Mouse (Mus musculus): ENCODE results near the gene Slc4a1ap. TPM values are rescaled to one million over a fixed set of nuclear protein-coding genes. Genes with fewer than 3 reads are reported as not detected.
"Not testable (repeated sequence)": the region's sequence is repeated elsewhere in the genome, so short reads cannot be mapped to it uniquely, and the experiment has no call there.

The Slc4a1ap gene
- polyA plus RNA-seq, 1 experiment = 22.6 TPM

GRCm38 (mm10) chr5:31567951-31568657, 41.3 kb downstream of the Slc4a1ap start:
- no peak for DNase-seq (ENCODE audit: low read depth)
- TF ChIP-seq CTCF (IDR thresholded peaks at IDR 0.05; ENCODE audit: borderline replicate concordance, extremely low read depth, insufficient read depth, insufficient read length) (no peak), POLR2A (IDR thresholded peaks at IDR 0.05; ENCODE audit: borderline replicate concordance, extremely low read depth, insufficient read depth, insufficient read length, poor library complexity, severe bottlenecking) (no peak)

- TF ChIP-seq POLR2A (IDR thresholded peaks at IDR 0.05; ENCODE audit: borderline replicate concordance, extremely low read depth, insufficient read depth, insufficient read length, poor library complexity, severe bottlenecking) (no peak), CTCF (IDR thresholded peaks at IDR 0.05; ENCODE audit: borderline replicate concordance, extremely low read depth, insufficient read depth, insufficient read length) (no peak)
- DNase-seq (ENCODE audit: low read depth) = peak; percentile 22
Observed at GRCm38 (mm10) chr5:31571023-31571608, 44.3 kb downstream of the Slc4a1ap start.

GRCm38 (mm10) chr5:31573722-31574121, 46.9 kb downstream of the Slc4a1ap start:
- TF ChIP-seq POLR2A (IDR thresholded peaks at IDR 0.05; ENCODE audit: borderline replicate concordance, extremely low read depth, insufficient read depth, insufficient read length, poor library complexity, severe bottlenecking) = no peak
- TF ChIP-seq CTCF (IDR thresholded peaks at IDR 0.05; ENCODE audit: borderline replicate concordance, extremely low read depth, insufficient read depth, insufficient read length) = no peak
- DNase-seq (ENCODE audit: low read depth) = no peak

GRCm38 (mm10) chr5:31576539-31576975, 49.8 kb downstream of the Slc4a1ap start:
- DNase-seq (ENCODE audit: low read depth) = no peak
- TF ChIP-seq CTCF (IDR thresholded peaks at IDR 0.05; ENCODE audit: borderline replicate concordance, extremely low read depth, insufficient read depth, insufficient read length) = no peak
- TF ChIP-seq POLR2A (IDR thresholded peaks at IDR 0.05; ENCODE audit: borderline replicate concordance, extremely low read depth, insufficient read depth, insufficient read length, poor library complexity, severe bottlenecking) = no peak

GRCm38 (mm10) chr5:31581263-31581662, 54.5 kb downstream of the Slc4a1ap start:
- no peak for DNase-seq (ENCODE audit: low read depth)
- no peak for TF ChIP-seq POLR2A (IDR thresholded peaks at IDR 0.05; ENCODE audit: borderline replicate concordance, extremely low read depth, insufficient read depth, insufficient read length, poor library complexity, severe bottlenecking)
- TF ChIP-seq CTCF (IDR thresholded peaks at IDR 0.05; ENCODE audit: borderline replicate concordance, extremely low read depth, insufficient read depth, insufficient read length) = no peak

GRCm38 (mm10) chr5:31581932-31582331, 55.1 kb downstream of the Slc4a1ap start:
- DNase-seq (ENCODE audit: low read depth) = no peak
- TF ChIP-seq POLR2A (IDR thresholded peaks at IDR 0.05; ENCODE audit: borderline replicate concordance, extremely low read depth, insufficient read depth, insufficient read length, poor library complexity, severe bottlenecking) (no peak), CTCF (IDR thresholded peaks at IDR 0.05; ENCODE audit: borderline replicate concordance, extremely low read depth, insufficient read depth, insufficient read length) (no peak)

GRCm38 (mm10) chr5:31583261-31583660, 56.5 kb downstream of the Slc4a1ap start:
- DNase-seq (ENCODE audit: low read depth) = no peak
- no peak for TF ChIP-seq POLR2A (IDR thresholded peaks at IDR 0.05; ENCODE audit: borderline replicate concordance, extremely low read depth, insufficient read depth, insufficient read length, poor library complexity, severe bottlenecking)
- TF ChIP-seq CTCF (IDR thresholded peaks at IDR 0.05; ENCODE audit: borderline replicate concordance, extremely low read depth, insufficient read depth, insufficient read length) = no peak

- no peak for DNase-seq (ENCODE audit: low read depth)
- TF ChIP-seq CTCF (IDR thresholded peaks at IDR 0.05; ENCODE audit: borderline replicate concordance, extremely low read depth, insufficient read depth, insufficient read length) (no peak), POLR2A (IDR thresholded peaks at IDR 0.05; ENCODE audit: borderline replicate concordance, extremely low read depth, insufficient read depth, insufficient read length, poor library complexity, severe bottlenecking) (no peak)
Observed at GRCm38 (mm10) chr5:31585526-31585925, 58.7 kb downstream of the Slc4a1ap start.

GRCm38 (mm10) chr5:31588016-31588415, 61.2 kb downstream of the Slc4a1ap start:
- DNase-seq (ENCODE audit: low read depth) = no peak
- no peak for TF ChIP-seq CTCF (IDR thresholded peaks at IDR 0.05; ENCODE audit: borderline replicate concordance, extremely low read depth, insufficient read depth, insufficient read length)
- TF ChIP-seq POLR2A (IDR thresholded peaks at IDR 0.05; ENCODE audit: borderline replicate concordance, extremely low read depth, insufficient read depth, insufficient read length, poor library complexity, severe bottlenecking) = no peak

GRCm38 (mm10) chr5:31588672-31589071, 61.9 kb downstream of the Slc4a1ap start:
- DNase-seq (ENCODE audit: low read depth) = not testable (repeated sequence)
- peak; percentile 25; the same call in 1 of the 2 replicates for TF ChIP-seq CTCF (IDR thresholded peaks at IDR 0.05; ENCODE audit: borderline replicate concordance, extremely low read depth, insufficient read depth, insufficient read length)

- peak; percentile 60 for DNase-seq (ENCODE audit: low read depth)
- no peak for TF ChIP-seq CTCF (IDR thresholded peaks at IDR 0.05; ENCODE audit: borderline replicate concordance, extremely low read depth, insufficient read depth, insufficient read length)
- no peak for TF ChIP-seq POLR2A (IDR thresholded peaks at IDR 0.05; ENCODE audit: borderline replicate concordance, extremely low read depth, insufficient read depth, insufficient read length, poor library complexity, severe bottlenecking)
Observed at GRCm38 (mm10) chr5:31589711-31590319, 63.0 kb downstream of the Slc4a1ap start.

All from brain, embryonic 14.5 days (tissue).